ENCODE assay signal across 20 mouse cellular contexts in genomic region chr6:96648742-96649141, GRCm38 (mm10).
"Had no signal": no experiment of that assay in that cellular context is flagged by ENCODE, and none has a peak within 500 bp of the region (broad histone marks: within the 10 kb centered on the region; RNA-seq: fewer than 3 reads in every experiment).

No protein-coding gene starts in this region.

- ATAC-seq: intestine, embryonic 16.5 days; liver, postnatal 0 days; midbrain, embryonic 15.5 days had no signal

- H3K4me1 ChIP-seq: limb, embryonic 12.5 days; limb, embryonic 15.5 days; midbrain, embryonic 12.5 days; midbrain, embryonic 15.5 days; neural tube, embryonic 12.5 days; neural tube, embryonic 15.5 days; stomach, embryonic 15.5 days had no signal

- H3K9me3 ChIP-seq: limb, embryonic 12.5 days; limb, embryonic 15.5 days; midbrain, embryonic 12.5 days; midbrain, embryonic 15.5 days; neural tube, embryonic 12.5 days; neural tube, embryonic 15.5 days; stomach, embryonic 15.5 days had no signal

- H3K36me3 ChIP-seq: limb, embryonic 12.5 days; limb, embryonic 15.5 days; midbrain, embryonic 12.5 days; midbrain, embryonic 15.5 days; neural tube, embryonic 12.5 days; neural tube, embryonic 15.5 days; stomach, embryonic 15.5 days had no signal

- H3K4me3 ChIP-seq: limb, embryonic 12.5 days; limb, embryonic 15.5 days; midbrain, embryonic 12.5 days; midbrain, embryonic 15.5 days; neural tube, embryonic 12.5 days; neural tube, embryonic 15.5 days; stomach, embryonic 15.5 days had no signal

- H3K27me3 ChIP-seq: limb, embryonic 12.5 days; limb, embryonic 15.5 days; midbrain, embryonic 12.5 days; midbrain, embryonic 15.5 days; neural tube, embryonic 12.5 days; neural tube, embryonic 15.5 days; stomach, embryonic 15.5 days had no signal

- H3K4me2 ChIP-seq: limb, embryonic 12.5 days; limb, embryonic 15.5 days; liver, embryonic 11.5 days; midbrain, embryonic 12.5 days; midbrain, embryonic 15.5 days; neural tube, embryonic 12.5 days; neural tube, embryonic 15.5 days; stomach, embryonic 15.5 days had no signal

- H3K9ac ChIP-seq: limb, embryonic 12.5 days; limb, embryonic 15.5 days; liver, embryonic 14.5 days; liver, postnatal 0 days; midbrain, embryonic 12.5 days; midbrain, embryonic 15.5 days; neural tube, embryonic 12.5 days; neural tube, embryonic 15.5 days; stomach, embryonic 15.5 days had no signal

- H3K27ac ChIP-seq: limb, embryonic 12.5 days; limb, embryonic 15.5 days; liver, embryonic 14.5 days; midbrain, embryonic 12.5 days; midbrain, embryonic 15.5 days; neural tube, embryonic 12.5 days; neural tube, embryonic 15.5 days; stomach, embryonic 15.5 days had no signal

- DNase-seq: kidney, adult 18-20 months; kidney, adult 9 months; kidney, postnatal 14 days; kidney, postnatal 4 days; left cerebral cortex, postnatal 4 days; liver, postnatal 0 days; right cerebral cortex, adult 18-20 months; right cerebral cortex, postnatal 14 days; spleen, adult 18-20 months; thymus, postnatal 36 days had no signal
